Mouse (Mus musculus): ENCODE measurements at regions not wholly inside any gene's neighbourhood (a gene's known extent, or its start where the extent isn't known, plus 50 kb on each side); places are given as distances from the start of the nearest gene placed in this dataset.

- H3K36me3 ChIP-seq (ENCODE audit: control insufficient read depth, insufficient read depth, low read length): no peaks in the 10 kb centered on the region
- no peaks in the 10 kb centered on the region for H3K9me3 ChIP-seq (ENCODE audit: control insufficient read depth, low read length)
- no peaks in the 10 kb centered on the region for H3K27me3 ChIP-seq (ENCODE audit: control insufficient read depth, insufficient read depth, low read length)
- no peak overlapping the region for H3K4me2 ChIP-seq
- H3K27ac ChIP-seq (ENCODE audit: low read depth, low read length): no peak overlapping the region
- H3K4me3 ChIP-seq (ENCODE audit: low read depth, low read length): no peak overlapping the region
- no peak overlapping the region for H3K9ac ChIP-seq (ENCODE audit: low read length)
- DNase-seq (ENCODE audit: low spot score, missing footprints) (no peak), ATAC-seq (ENCODE audit: low FRiP score) (no peak)
- no peaks in the 10 kb centered on the region for H3K4me1 ChIP-seq (ENCODE audit: control insufficient read depth, insufficient read depth, low read length)
- WGBS: 89% methylated on average over 3 of the region's 3 CpGs
Observed at GRCm38 (mm10) chr11:22706082-22706481, 154.7 kb downstream of the B3gnt2 start.
